Mouse (Mus musculus) brain, embryonic 14.5 days (tissue): Measurements from ENCODE around the gene Aldh3a1. TPM values are rescaled to one million over a fixed set of nuclear protein-coding genes. Genes with fewer than 3 reads are reported as not detected.

Experiments
- DNase-seq: peaks from one replicate; pipeline ENCODE4 v3.0.0-alpha.2; 2011; ENCODE audit warnings: low read depth
- CTCF ChIP-seq: fragments of 200-500 bp; IDR thresholded peaks from 2 replicates; pipeline ENCODE4 v1.5.1; 2012; ENCODE audit warnings: inconsistent platforms, mild to moderate bottlenecking, moderate library complexity, borderline replicate concordance; ENCODE audit not compliant: insufficient read depth, insufficient read length; ENCODE audit errors: extremely low read depth
- POLR2A ChIP-seq: fragments of 200-500 bp; IDR thresholded peaks from 2 replicates; pipeline ENCODE4 v1.6.1; 2012; ENCODE audit warnings: mild to moderate bottlenecking, inconsistent platforms, borderline replicate concordance; ENCODE audit not compliant: poor library complexity, insufficient read depth, insufficient read length, severe bottlenecking; ENCODE audit errors: extremely low read depth
- polyA plus RNA-seq: library from polyadenylated mRNA; depleted of rRNA; stranded (reverse); fragments of >200 nt; gene quantifications from 2 replicates; pipeline ENCODE4 v1.2.3, GENCODE M21; 2012; rRNA removed

Aldh3a1 gene
- polyA plus RNA-seq, result 0.08 TPM in 1 of 2 replicates, not detected in the other

DNA sequence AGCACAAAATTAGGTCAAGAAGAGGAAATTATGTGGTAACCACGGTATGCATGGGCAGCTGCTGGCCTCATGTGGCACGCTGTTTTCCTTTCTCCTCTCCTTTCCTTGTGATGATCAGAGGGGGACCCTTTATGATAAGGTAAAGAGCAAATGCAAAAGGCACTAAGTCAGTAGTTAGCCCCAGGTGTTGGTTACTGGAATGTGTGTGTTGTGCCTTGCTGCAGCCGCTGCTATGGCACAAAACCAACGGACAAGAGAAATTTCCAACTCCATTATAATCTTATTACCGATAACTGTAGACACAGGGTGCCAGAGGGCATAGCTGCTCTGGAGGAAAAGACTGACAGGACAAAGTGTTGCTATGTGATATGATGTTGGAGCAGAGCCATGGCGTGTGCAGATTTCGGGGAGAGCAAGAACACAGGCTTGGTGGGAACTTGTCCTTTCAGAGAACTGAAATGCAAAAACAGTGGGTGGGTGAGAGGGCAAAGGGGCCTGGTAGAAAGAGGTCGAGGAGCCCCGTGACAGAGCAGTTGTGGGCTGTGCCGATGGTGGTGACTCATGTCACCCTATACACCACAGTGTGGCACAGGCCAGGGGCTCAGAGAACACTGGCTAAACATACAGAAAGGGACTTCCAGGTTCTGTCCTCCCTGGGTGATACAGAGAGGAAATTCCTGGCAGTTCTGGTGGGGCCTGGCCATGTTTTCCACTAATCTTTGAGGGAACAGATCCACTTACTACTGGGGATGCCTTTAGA lies at the start of gene Aldh3a1:
Gene Aldh3a1, plus strand, starts transcription at position 51 of the 760 bp plus-strand sequence.
- DNase-seq, result peak; percentile 8
- TF ChIP-seq CTCF, result no peak
- TF ChIP-seq POLR2A, result no peak

DNA sequence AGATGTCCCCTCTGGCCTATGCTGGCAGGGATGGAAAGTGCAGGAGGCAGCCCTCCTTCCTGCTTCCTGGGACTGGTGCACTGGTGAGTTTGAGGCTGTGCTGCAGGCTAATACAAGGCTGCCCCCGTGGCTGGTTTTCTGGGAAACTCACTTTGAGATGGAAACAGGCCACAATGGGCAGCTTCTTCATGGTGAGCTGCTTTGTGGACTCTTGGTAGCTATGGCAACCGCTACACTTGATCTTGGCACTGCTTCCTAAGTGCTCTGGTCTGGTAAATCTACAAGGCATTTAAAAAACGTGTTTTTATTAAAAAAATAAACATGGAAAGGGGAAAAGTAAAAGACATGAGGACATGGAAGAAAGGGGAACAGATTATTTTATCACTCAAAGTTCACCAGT lies 49.2 kb upstream of the Aldh3a1 start:
- DNase-seq, result peak; percentile 60

DNA sequence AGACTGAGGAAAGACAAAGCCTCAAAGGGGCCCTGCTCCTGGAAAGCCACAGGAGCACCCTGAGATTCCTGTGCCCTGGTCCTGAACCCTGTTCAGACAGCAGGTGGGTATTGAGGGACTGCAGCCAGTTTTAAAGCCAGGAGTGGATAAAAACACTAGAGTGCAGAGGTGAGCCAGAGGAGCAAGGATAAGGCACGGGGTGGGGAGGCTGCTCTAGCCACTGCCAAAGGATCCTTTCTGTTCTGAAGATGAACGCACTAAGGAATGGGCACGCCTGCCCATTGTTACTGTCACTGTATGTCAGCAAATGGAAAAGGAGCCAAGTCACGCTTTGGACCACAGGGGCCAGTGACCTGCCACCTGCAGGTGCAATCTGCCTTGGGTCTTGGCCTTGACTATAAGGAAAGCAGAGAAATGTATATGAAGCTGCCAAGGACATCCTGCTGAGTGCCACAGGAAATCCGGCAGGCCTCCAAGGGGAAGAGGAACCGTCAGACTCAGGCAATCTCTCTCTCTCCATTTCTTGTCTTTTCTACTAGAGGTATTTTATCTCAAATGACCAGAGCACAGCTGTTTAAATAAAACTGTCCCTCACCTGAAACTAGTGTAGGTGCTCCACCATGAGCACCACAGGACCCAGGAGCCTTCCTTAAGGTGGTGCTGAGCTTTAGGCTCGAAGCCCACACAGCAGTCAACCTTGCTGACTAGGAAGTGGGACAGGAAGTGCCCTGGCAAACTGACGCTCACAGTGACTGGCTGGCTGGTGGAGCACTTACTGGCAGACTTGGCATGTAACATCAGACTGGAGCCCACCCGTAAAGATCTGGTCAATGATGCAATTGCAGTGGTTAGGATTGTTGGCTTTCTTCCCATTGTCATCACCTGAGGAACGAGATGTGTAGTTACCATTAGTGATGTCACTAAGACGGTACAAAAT lies 47.3 kb upstream of the Aldh3a1 start:
- TF ChIP-seq POLR2A (no peak), CTCF (no peak)
- no peak for DNase-seq

More for the DNA sequence above, 49.2 kb upstream of the Aldh3a1 start:
- TF ChIP-seq CTCF, result no peak
- no peak for TF ChIP-seq POLR2A

DNA sequence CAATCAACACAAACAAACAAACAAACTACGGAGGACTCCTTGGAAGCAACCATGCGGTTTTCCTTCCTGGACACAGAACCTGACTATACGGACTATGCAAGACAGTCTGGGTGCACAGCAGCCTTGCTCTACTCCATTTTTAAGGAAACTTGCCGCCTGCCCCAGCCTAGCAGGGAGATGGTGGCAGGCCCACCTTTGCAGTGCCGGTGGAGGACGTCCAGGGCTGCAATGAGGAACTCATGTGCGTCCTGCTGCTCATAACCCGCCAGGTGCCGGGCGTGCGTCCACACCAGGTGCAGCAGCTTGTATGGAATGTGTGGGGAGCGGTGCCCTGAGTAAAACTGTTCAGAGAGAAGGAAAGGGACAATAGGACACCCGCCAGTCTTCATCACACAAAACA lies 46.2 kb upstream of the Aldh3a1 start:
- DNase-seq, result no peak
- no peak for TF ChIP-seq CTCF
- TF ChIP-seq POLR2A, result no peak

DNA sequence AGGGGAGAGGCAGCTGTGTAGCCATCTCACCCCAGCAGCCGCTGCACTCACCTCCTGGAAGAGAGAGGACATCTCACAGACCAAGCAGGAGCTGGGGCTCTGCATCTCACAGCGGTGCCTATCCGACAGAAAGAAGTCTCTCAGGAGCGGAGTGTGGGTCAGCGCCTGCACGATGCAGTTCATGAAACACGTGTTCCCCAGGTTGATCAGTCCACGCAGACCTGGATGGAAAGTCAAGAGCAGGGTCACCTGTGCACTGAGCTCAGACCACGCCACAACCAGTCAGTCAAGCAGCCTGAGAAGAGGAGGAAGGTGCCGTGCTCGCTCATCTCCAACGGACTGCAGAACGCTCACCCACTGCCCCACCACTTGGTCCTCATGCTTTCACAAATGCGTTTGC lies 44.6 kb upstream of the Aldh3a1 start:
- TF ChIP-seq CTCF, result no peak
- no peak for TF ChIP-seq POLR2A
- no peak for DNase-seq

DNA sequence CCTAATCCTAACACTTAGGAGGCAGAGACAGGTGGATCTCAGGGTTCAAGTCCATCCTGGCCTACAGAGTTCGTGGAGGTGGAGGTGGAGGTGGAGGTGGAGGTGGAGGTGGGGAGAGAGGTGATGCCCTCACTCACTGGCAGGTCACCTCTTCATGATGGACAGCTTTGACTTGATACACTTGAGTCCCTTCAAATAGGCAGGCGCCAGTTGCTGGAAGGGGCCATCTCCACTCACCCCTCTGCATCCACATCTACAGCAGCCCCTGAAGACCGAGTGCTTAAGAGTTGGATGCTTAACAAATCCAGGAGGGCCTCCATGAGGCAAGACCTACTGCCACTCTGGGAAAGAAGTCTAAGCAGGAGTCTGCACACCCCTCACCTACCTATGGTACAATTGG lies 44.0 kb upstream of the Aldh3a1 start:
- no peak for TF ChIP-seq CTCF
- TF ChIP-seq POLR2A, result no peak
- DNase-seq, result no peak

DNA sequence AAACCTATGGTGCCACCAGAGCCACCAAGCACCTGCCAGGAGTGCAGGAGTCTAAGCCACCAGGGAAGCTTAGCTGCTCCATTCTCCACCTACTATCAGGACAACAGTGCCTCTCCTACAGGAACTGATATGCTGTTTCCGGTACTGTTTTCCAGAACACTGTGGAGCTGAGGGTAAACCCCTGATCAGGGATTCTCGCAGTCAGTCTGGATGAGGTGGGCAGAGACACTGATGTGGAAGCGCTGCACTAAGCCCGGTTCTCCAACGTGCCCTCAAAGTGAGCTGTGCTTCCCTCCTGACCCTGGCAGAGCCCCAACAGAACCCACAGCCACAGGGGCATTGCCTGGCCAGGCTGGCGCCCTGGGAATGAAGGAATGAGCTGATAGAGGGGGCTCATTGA lies 43.0 kb upstream of the Aldh3a1 start:
- TF ChIP-seq CTCF, result no peak
- TF ChIP-seq POLR2A, result no peak

DNA sequence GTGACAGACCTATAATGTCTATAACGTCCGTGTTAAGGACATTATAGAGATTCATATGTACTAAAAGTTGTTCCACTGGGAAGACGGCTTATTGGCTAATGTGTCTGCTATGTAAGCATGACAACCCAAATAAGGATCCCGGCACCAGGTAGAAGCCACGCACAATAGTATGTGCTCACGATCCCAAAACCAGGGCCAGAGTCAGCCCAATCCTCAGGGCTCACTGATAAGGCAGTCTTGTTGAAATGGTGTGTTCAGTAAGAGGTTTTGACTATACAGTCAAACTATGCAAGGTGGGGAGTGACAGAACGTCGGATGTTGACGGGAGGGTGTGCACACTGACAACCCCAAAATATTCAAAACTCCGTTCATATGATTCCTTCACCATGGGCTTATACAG lies 42.5 kb upstream of the Aldh3a1 start:
- TF ChIP-seq POLR2A (no peak), CTCF (no peak)

More for the DNA sequence above, 43.0 kb upstream of the Aldh3a1 start:
- DNase-seq, result no peak

DNA sequence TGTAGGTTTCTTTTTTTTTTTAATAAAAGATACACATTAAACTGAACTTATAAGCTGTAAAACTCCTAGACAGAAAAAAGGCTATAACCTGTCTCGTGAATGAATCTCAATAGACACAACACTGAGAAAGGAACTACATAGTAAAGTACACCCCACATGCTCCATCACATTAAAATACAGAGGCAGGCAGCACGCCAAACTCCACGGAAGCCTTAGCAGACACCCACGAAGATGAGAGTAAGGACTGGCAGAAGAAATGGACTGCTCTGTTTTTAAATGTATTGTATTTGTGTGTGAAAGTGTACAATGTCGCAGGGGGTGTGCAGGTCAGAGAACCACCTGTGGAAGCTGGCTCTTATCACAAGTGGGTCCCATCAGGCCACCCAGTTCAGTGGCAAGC lies 37.2 kb upstream of the Aldh3a1 start:
- TF ChIP-seq POLR2A (no peak), CTCF (no peak)
- no peak for DNase-seq

More for the DNA sequence above, 42.5 kb upstream of the Aldh3a1 start:
- DNase-seq, result no peak

DNA sequence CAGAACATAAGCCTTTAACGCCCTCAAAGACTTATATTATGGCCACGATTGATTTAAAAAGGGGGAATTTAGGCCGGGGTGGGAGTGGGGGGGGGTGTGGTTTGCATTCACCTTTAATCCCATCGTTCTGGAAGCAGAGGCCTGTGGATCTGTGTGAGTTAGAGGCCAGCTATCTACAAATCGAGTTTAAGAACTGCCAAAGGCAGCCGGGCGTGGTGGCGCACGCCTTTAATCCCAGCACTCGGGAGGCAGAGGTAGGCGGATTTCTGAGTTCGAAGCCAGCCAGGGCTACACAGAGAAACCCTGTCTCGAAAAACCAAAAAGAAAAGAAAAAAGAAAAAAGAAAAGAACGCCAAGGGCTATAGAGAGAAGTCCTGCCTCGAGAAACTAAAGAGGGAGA lies 33.9 kb upstream of the Aldh3a1 start:
- peak; percentile 7 for DNase-seq

DNA sequence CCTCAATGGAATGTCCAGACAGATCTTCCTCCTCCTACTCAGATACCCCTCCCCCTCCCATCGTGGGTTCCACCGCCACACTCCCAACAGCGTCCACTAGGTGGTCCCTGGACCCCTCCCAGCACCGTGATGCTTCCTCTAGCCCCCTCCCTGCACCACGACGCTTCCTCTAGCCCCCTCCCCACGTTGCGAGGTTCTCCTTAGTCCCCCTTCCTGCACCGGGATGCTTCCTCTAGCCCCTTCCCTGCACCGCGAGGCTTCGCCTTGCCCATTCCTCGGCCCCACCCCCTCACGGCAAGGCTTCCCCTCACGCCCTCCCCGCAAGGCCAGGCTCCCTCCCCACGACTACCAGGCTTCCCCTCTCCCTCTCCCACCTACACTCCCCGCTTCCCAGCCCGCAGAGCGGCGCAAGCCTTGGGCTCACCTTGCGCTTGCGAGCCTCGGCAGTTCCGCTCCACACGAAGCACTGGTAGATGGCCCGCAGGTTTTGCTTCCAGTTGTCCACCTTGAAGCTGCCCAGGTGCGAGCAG lies 33.0 kb upstream of the Aldh3a1 start:
- TF ChIP-seq CTCF, result peak; percentile 79
- no peak for TF ChIP-seq POLR2A
- DNase-seq, result peak; percentile 90
